Mouse (Mus musculus): ENCODE results near the gene Nt5dc3.

Nt5dc3 gene

DNA sequence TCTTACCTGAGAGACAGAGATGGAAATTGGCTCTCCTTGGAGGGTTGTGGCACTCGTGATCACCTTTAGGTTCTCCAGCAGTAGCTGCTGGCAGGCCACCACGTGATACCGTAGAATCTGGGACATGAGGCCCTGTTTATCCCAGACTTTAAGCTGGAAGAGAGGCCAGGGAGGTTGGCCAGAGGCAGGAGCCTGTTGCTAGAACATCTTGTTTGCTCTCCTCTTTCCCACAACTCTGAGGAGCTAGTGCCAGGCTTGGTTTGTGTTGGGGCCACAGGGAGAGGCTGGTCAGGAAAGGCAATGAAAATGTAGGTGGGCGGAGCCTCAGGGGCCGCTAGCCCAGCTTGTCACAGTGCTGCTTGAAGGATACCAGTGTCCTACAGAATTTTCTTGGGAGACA, 93.8 kb downstream of the Nt5dc3 start:
- DNase-seq (ENCODE audit: low read depth, low spot score): no peak

DNA sequence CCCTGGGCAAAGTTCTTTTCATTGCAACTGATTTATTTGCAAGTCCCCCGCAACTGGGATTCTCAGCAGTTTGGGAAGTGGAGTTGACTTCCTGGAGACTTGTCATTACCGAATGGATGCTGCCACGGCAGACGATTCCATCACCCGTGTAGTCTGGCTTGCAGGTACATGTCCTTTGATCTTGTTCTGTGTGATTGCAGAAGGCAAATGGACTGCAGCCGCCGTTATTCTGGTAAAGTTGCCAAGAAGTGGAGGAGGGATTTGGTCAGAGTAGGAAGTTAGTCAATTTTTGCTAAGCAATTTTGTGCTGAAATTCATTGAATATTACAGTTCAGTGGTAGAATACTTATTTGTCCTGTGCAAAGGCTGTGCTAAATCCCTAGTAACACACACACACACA, 99.9 kb downstream of the Nt5dc3 start:
- DNase-seq (ENCODE audit: low read depth, low spot score): no peak

DNA sequence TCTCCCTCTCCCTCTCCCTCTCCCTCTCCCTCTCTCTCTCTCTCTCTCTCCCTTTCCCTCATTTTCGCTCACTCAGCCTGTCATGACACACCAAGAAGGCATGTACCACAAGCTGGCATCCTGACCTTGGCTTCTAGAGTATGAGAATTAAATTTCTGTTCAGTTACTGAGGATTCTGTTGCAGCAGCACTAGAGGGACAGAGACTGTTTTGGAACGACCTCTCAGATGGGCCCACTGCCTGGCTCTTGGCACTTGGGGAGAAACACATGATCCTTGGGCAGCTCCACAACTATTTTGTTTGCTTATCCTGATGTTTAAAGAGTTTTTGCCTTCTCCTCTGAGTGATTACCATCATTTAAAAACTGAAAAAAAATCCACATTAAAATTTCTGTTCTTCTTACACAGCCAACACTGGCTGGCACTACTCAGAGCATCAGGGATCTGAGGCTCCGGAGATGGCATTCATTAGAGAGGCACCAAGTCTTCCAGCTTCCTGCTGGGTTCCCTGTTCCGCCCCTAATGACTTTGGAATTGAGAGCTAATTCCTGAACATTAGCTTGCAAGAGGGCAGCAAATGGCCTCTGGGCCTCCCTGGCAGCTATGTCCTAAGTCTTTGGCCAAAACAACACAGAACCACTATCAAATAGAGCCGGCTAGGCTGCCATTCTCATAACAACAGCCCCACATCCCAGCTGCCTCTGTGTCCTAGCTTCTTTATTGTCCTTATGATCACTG, 101.4 kb downstream of the Nt5dc3 start:
- DNase-seq (ENCODE audit: low read depth, low spot score): no peak

DNA sequence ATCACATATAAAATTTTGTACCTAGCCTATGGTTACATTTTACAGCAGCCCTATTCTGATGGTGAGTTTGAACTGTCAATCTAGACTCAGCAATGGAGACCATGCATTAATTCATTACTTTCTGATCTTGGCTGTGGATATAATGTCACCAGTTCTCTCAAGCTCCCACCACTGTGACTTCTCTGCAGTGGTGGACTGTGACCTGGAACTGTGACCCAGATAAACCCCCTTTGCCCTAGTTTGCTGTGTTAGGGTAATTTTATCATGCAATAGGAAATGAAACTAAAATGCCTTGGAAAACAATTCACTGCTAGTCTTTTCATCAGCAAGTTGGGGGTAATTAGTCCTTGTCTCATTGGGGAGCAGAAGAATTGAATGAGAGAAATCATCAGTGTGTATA, 102.6 kb downstream of the Nt5dc3 start:
- no peak for DNase-seq (ENCODE audit: low read depth, low spot score)

DNA sequence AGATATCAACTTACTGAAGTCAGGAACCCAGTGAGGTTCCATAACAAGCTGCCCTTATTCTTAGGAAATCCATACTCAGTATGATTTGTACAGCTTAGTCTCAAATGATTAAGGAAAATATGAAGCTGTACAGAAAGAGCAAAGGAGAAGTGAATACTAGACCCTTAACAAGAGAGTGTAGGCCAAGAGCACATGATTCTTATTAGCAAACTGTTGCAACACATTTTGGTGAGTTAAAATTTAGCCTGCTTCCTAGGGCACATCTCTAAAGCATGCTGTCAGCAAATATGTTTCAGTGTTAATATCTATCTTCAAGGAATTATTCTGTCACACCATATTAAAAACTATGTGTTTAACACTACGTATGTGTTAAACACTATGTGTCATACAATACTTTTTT, 107.6 kb downstream of the Nt5dc3 start:
- no peak for DNase-seq (ENCODE audit: low read depth, low spot score)
